Mouse (Mus musculus) c-Kit-negative CD71-positive TER-119-positive erythroid progenitor cells, embryonic 14.5 days (primary cell): ENCODE measurements at regions not wholly inside any gene's neighbourhood (a gene's known extent, or its start where the extent isn't known, plus 50 kb on each side); places are given as distances from the start of the nearest gene placed in this dataset.

Experiments
- DNase-seq: peaks from one replicate; pipeline ENCODE4 v3.0.0-alpha.2; 2013; ENCODE audit warnings: low read depth, low spot score

DNA sequence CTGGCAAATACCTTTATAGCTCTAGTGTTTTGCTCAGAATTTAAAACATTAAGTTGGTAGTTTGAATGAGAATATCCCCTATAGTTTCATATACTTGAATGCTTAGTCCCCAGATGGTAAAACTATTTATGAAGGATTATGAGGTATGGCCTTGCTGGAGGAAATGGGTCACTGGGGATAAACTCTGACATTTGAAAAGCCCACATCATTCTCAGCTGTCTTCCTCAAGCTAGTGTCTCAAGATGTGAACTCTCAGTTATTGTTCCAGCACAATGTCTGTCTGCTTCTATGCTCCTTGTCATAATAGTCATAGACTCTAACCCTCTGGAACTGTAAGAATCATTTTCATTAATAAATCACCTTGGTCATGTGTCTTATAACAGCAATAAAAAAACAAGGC, 2004.1 kb upstream of the Gm8797 start:
- DNase-seq = no peak

- peak; percentile 1 for DNase-seq
Measured at GRCm38 (mm10) chr3:3751596-3752251, 1998.9 kb upstream of the Gm8797 start.

- no peak for DNase-seq
Measured at GRCm38 (mm10) chr3:3761346-3761745, 1989.3 kb upstream of the Gm8797 start.

DNA sequence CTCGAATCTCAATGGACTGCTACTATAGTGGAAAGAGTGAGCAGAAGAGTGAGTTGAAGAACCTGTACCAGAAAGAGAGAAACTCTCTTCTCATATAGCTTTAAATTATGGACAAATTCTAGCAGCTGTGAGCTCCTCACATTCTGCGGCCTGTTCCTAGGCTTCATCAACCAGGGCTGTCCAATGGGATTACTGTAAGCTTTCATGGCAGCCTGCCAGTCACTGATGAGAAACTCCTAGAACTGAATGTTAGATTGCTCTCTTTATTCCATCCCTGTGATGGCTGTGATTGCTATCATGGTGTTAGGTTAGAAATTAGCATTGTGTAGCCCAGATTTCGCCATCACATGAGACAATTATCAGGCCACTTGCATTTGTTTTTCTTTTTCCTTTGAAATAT, 1966.4 kb upstream of the Gm8797 start:
- DNase-seq = no peak

- no peak for DNase-seq
Measured at GRCm38 (mm10) chr3:3786039-3786438, 1964.6 kb upstream of the Gm8797 start.

DNA sequence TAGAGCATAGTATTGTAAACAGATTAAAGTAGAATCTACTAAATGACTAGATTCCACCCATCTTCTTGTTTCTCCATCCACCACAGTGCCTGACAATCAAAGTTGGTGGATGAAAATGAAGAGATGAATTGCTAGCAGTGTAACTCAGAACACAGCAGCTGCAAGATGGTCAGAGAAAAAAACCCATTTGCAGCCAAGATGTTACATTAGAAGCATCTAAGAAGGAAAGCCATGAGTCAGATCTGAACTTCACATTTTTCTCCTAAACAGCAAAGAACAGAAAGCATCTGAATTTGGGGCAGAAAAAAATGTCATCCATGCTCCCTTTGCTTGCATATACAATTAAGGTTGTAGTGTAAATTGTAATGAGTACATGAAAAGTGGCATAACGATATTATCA, 1942.8 kb upstream of the Gm8797 start:
- no peak for DNase-seq

DNA sequence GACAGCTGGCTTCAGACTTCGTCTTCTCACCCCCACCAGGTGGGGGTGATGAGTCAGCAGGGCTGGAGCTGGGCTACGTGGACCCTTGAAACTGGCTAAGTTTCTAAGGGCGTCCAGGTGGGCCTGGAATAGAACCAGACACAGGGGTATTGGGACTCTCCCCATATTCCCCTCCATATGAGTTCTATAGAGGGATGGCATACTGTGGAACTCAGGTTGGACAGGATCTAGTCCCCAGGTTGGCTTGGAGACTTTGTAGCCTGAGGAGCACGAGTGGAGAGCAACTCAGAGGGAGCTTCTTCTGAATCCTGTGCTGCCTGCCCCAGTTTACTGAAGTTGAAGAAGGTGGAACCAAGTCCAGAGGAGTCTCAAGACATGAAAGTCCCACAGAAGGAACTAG, 1921.6 kb upstream of the Gm8797 start:
- no peak for DNase-seq

GRCm38 (mm10) chr3:3831411-3832286, 1919.0 kb upstream of the Gm8797 start:
- no peak for DNase-seq
